Mouse (Mus musculus) midbrain, embryonic 15.5 days (tissue): ENCODE measurements around the gene Psmc5. TPM values are rescaled to one million over a fixed set of nuclear protein-coding genes. Genes with fewer than 3 reads are reported as not detected.

Source experiments
- polyA plus RNA-seq: library from polyadenylated mRNA; unstranded; fragments of >200 nt; fragmentation: Nextera tagmentation; extraction: Ambion mirVana; gene quantifications from 2 replicates; pipeline ENCODE4 v1.2.1, GENCODE M21; 2015

Psmc5 gene
- polyA plus RNA-seq, 1 experiment from 2014 or later, result 297 TPM

Other genes starting within 250 kb of the Psmc5 start
- gene Kcnh6, start 248.0 kb upstream of the Psmc5 start, polyA plus RNA-seq, result 1.7 and 2.0 TPM in 2 replicates
- 165 and 174 TPM in 2 replicates for gene Dcaf7, start 219.3 kb upstream of the Psmc5 start, polyA plus RNA-seq
- 7.1 and 7.7 TPM in 2 replicates for gene Taco1, start 190.1 kb upstream of the Psmc5 start, polyA plus RNA-seq
- gene Map3k3, start 171.5 kb upstream of the Psmc5 start, polyA plus RNA-seq, result 13.7 and 14.9 TPM in 2 replicates
- gene Gm10840, start 95.3 kb upstream of the Psmc5 start, polyA plus RNA-seq, result 0.72 TPM in 1 of 2 replicates, not detected in the other
- gene Limd2, start 95.3 kb upstream of the Psmc5 start, polyA plus RNA-seq, result 167 and 179 TPM in 2 replicates
- gene Strada, start 54.0 kb upstream of the Psmc5 start, polyA plus RNA-seq, result 28.1 and 29.1 TPM in 2 replicates
- 109 and 111 TPM in 2 replicates for gene Ccdc47, start 39.8 kb upstream of the Psmc5 start, polyA plus RNA-seq
- 89.1 and 93.6 TPM in 2 replicates for gene Ddx42, start 39.2 kb upstream of the Psmc5 start, polyA plus RNA-seq
- gene Ftsj3, start 75 bp upstream of the Psmc5 start, polyA plus RNA-seq, result 33.0 and 34.1 TPM in 2 replicates
- gene Smarcd2, start 16.8 kb downstream of the Psmc5 start, polyA plus RNA-seq, result 10.9 and 11.5 TPM in 2 replicates
- 0.12 and 0.20 TPM in 2 replicates for gene Tcam1, start 20.5 kb downstream of the Psmc5 start, polyA plus RNA-seq
- gene Gh, start 45.7 kb downstream of the Psmc5 start, polyA plus RNA-seq, result not detected in 2 replicates
- 1.1 and 1.4 TPM in 2 replicates for gene Cd79b, start 58.6 kb downstream of the Psmc5 start, polyA plus RNA-seq
- gene Scn4a, start 97.1 kb downstream of the Psmc5 start, polyA plus RNA-seq, result not detected in 2 replicates
- gene Prr29, start 109.3 kb downstream of the Psmc5 start, polyA plus RNA-seq, result not detected in 2 replicates
- gene Icam2, start 131.9 kb downstream of the Psmc5 start, polyA plus RNA-seq, result 18.2 and 19.1 TPM in 2 replicates
- 6.0 and 7.6 TPM in 2 replicates for gene Ern1, start 231.7 kb downstream of the Psmc5 start, polyA plus RNA-seq